Mouse (Mus musculus) erythroblast, embryonic 14.5 days (primary cell): ENCODE results near the gene C87436.

Experiments
- GATA1 ChIP-seq: IDR thresholded peaks from 2 replicates; pipeline ENCODE4 v1.6.1; 2012; ENCODE audit warnings: low read length, inconsistent platforms, mixed read lengths
- TAL1 ChIP-seq: IDR thresholded peaks from 3 replicates; pipeline ENCODE4 v1.6.1; 2012; ENCODE audit warnings: low read length, inconsistent platforms, mixed read lengths

DNA sequence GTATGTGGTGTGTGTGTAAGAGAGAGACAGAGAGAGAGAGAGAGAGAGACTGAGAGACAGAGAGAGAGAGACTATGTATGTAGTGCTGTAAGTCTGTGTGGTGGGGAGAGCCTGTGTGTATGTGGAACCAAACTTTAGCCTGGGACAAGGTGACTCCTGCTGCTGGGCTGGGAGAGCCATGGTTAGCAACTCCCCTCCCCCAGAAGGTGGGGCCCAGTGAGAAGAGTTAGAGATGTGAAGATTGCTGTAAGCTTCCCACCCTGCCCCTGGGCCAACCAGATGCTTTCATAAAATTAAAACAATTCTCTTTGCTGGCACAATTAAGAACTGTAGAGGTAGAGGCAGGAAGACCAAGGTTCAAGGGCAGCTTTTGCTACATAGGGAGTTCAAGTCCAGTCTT is 68.9 kb downstream of the C87436 start:
- no peak for TF ChIP-seq GATA1
- no peak for TF ChIP-seq TAL1
